Mouse (Mus musculus): ENCODE measurements around the gene Asz1.

DNA sequence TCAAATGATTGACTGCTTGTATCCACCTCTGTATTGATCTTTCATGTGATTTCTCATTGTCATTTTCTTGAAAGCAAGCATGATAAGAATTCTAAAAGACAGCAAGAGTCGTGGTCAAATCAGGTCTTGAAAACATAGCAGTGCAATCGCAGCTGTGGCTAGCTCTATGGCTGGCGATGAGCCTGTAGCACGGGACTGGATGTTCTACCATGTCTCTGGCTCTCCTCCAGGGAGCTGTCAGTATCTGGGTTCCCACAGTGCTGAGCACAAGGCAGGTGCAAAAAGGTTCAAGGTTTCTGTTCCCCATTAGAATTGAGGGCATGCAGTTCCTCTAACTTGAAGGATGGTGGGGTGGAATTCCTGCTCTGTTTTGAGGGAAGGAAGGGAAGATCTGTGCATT lies 44.2 kb upstream of the Asz1 start:
- TF ChIP-seq CTCF (IDR thresholded peaks at IDR 0.05; ENCODE audit: borderline replicate concordance, control insufficient read depth, extremely low read depth, insufficient read depth, low read length, poor library complexity) (no peak), POLR2A (IDR thresholded peaks at IDR 0.05; ENCODE audit: control insufficient read depth, extremely low read depth, insufficient read depth, low read length, poor library complexity) (no peak)

Measured in thymus, adult 2 months (tissue).